Mouse (Mus musculus) heart, postnatal 0 days (tissue): Measurements from ENCODE around the gene P2rx1. TPM values are rescaled to one million over a fixed set of nuclear protein-coding genes. Genes with fewer than 3 reads are reported as not detected.
A peak's percentile ranks its signal among the peaks of the same experiment; 100 is the strongest.

Experiments
- ATAC-seq: fragments of 200-750 bp; cut with Nextera tagmentation; 2 replicates; pipeline ENCODE4 v1.8.0; 2017; ENCODE audit warnings: low read depth, moderate number of reproducible peaks, moderate library complexity; ENCODE audit not compliant: insufficient read depth
- DNase-seq: peaks from one replicate; pipeline ENCODE4 v3.0.0-alpha.2; 2016; ENCODE audit warnings: low spot score
- H3K27ac ChIP-seq: fragments of 300-500 bp; sonication (generic); 2 replicates; pipeline ENCODE4 v1.5.1; 2014; ENCODE audit warnings: low read depth, mild to moderate bottlenecking
- H3K27me3 ChIP-seq: fragments of 300-500 bp; sonication (generic); 2 replicates; pipeline ENCODE4 v1.6.1; 2014; ENCODE audit warnings: low read length, mixed read lengths; ENCODE audit not compliant: control insufficient read depth, insufficient read depth
- H3K36me3 ChIP-seq: fragments of 300-500 bp; sonication (generic); replicated peaks from 2 replicates; pipeline ENCODE4 v1.6.1; 2014; ENCODE audit warnings: low read length, mixed read lengths; ENCODE audit not compliant: control insufficient read depth, insufficient read depth
- H3K4me1 ChIP-seq: fragments of 300-500 bp; sonication (generic); 2 replicates; pipeline ENCODE4 v1.6.1; 2014; ENCODE audit warnings: antibody characterized with exemption; ENCODE audit not compliant: control insufficient read depth, insufficient read depth
- H3K4me2 ChIP-seq: fragments of 300-500 bp; sonication (generic); 2 replicates; pipeline ENCODE4 v1.6.1; 2014; ENCODE audit warnings: low read depth, mild to moderate bottlenecking, low read length, moderate library complexity
- H3K4me3 ChIP-seq: fragments of 300-500 bp; sonication (generic); 2 replicates; pipeline ENCODE4 v1.5.1; 2014; ENCODE audit warnings: low read depth, low read length
- H3K9ac ChIP-seq: fragments of 300-500 bp; sonication (generic); replicated peaks from 2 replicates; pipeline ENCODE4 v1.6.1; 2014; ENCODE audit warnings: low read depth, low read length, mixed read lengths
- H3K9me3 ChIP-seq: fragments of 300-500 bp; sonication (generic); replicated peaks from 2 replicates; pipeline ENCODE4 v1.6.1; 2016; ENCODE audit warnings: low read length; ENCODE audit not compliant: control insufficient read depth
- CTCF ChIP-seq: IDR thresholded peaks from 2 replicates; pipeline ENCODE4 v1.5.1; 2016; ENCODE audit warnings: antibody characterized with exemption, control low read depth, low read depth
- EP300 ChIP-seq: IDR thresholded peaks from 2 replicates; pipeline ENCODE4 v1.6.1; 2016; ENCODE audit warnings: antibody characterized with exemption, low read depth
- WGBS: fragments of 180-500 bp; shearing (Covaris S2); extraction: QIAGEN DNeasy Blood & Tissue Kit; methylation state at CpG from one replicate; pipeline ENCODE4 v1.1.7; 2014; 5-methylcytosine and 5-hydroxymethylcytosine counted together
- polyA plus RNA-seq: library from polyadenylated mRNA; unstranded; fragments of >200 nt; fragmentation: Nextera tagmentation; extraction: Ambion mirVana; gene quantifications from 2 replicates; pipeline ENCODE4 v1.2.1, GENCODE M21; 2015
- total RNA-seq: library from RNA; depleted of rRNA; stranded (reverse); fragments of >200 nt; gene quantifications from 2 replicates; pipeline ENCODE4 v1.2.3, GENCODE M21; 2014; ENCODE audit warnings: low replicate concordance

P2rx1 gene
- total and polyA plus RNA-seq, 2 experiments from 2014 or later, result 0.71 to 24.8 TPM

DNA sequence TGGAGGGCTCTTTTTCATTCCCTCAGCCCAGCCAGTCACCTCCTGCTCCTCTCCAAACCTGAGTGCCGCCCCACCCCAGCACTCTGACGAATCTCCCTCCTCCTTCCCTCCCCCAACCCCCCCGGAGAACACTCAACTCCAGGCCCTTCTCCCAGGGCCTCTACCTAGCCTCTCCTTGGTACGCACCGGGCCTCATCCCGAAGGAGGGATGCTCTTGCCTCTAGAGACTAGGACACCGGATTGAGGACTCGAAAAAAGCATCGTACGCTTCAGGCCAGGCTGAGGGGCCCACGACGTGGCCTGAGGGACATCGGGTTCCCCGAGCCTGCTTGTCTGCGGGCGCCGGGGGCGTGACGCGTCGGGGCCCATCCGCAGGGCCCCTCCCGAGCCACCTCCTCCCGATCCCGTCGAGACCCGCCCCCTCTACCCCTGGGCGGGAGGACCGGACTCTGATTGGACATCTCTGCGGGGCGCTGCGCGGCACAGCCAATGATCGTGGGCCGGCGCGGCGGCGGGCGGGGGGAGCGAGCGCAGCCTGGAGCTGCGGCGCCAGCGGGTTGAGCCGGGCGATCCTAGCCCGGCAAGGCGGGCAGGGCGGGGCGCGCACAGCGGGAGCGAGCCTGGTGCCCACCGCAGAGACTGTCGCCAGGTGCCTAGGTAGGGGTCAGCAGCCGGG lies 19.7 kb downstream of the P2rx1 start, which contains the start of gene Camkk1:
Gene Camkk1, plus strand, starts transcription at position 538 of the 676 bp plus-strand sequence.
- no peaks in the 10 kb centered on the region for H3K9me3 ChIP-seq
- H3K4me2 ChIP-seq, result peak within 1 kb of the TSS; percentile 93
- H3K27ac ChIP-seq, result no peak within 1 kb of the TSS
- peak; percentile 94 for ATAC-seq
- peaks cover 4% of the 10 kb centered on the region for H3K4me1 ChIP-seq
- H3K4me3 ChIP-seq, result peak within 1 kb of the TSS; percentile 54
- H3K9ac ChIP-seq, result peak within 1 kb of the TSS; percentile 18
- H3K27me3 ChIP-seq, result peaks cover 29% of the 10 kb centered on the region
- no peaks in the 10 kb centered on the region for H3K36me3 ChIP-seq
- whole genome bisulfite sequencing, result under 1% methylated on average over 57 of the region's 57 CpGs
- peak; percentile 83 for DNase-seq
- TF ChIP-seq CTCF, result no peak
- no peak for TF ChIP-seq EP300

DNA sequence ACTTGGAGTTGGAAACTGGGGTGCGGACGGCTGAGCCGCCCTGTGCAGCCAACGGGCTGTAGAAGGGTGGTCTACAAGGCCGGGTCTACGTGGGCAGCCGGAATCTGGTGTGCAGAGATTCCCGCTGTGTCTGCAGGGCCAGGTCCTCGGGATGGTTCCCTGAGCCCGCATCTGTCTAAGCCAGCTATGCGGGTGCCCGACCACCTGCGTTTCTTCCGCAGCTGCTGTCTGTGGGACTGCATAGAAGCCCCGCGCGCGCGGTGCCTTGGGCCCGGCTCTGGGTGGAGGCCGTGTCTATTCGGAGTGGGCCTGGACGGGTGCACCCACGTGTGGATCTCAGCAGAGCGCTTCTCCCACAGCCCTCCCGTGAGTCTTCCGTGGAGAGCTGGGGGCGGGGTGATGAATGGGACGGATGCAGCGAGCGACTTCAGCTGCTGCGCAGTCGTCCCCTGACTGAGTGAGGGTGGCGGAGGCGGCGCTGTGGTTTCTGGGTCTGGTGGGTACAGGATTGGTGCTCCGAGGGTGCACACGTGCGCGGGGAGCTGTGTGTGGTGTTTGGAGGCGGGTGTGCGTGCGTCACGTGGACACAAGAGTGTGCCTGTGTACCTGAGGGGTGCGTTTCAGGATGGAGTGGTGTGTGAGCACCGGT lies 20.4 kb downstream of the P2rx1 start:
- Histone ChIP-seq H3K4me2 (peak overlapping the region; percentile 93), H3K4me1 (peaks cover 7% of the 10 kb centered on the region), H3K9me3 (no peaks in the 10 kb centered on the region), H3K9ac (peak overlapping the region; percentile 18), H3K27ac (no peak overlapping the region), H3K4me3 (peak overlapping the region; percentile 54), H3K36me3 (no peaks in the 10 kb centered on the region), H3K27me3 (peaks cover 29% of the 10 kb centered on the region)
- no peak for DNase-seq
- TF ChIP-seq EP300, result no peak
- TF ChIP-seq CTCF, result no peak
- under 1% methylated on average over 43 of the region's 46 CpGs for WGBS
- ATAC-seq, result peak; percentile 19; the same call in 1 of the 2 replicates

DNA sequence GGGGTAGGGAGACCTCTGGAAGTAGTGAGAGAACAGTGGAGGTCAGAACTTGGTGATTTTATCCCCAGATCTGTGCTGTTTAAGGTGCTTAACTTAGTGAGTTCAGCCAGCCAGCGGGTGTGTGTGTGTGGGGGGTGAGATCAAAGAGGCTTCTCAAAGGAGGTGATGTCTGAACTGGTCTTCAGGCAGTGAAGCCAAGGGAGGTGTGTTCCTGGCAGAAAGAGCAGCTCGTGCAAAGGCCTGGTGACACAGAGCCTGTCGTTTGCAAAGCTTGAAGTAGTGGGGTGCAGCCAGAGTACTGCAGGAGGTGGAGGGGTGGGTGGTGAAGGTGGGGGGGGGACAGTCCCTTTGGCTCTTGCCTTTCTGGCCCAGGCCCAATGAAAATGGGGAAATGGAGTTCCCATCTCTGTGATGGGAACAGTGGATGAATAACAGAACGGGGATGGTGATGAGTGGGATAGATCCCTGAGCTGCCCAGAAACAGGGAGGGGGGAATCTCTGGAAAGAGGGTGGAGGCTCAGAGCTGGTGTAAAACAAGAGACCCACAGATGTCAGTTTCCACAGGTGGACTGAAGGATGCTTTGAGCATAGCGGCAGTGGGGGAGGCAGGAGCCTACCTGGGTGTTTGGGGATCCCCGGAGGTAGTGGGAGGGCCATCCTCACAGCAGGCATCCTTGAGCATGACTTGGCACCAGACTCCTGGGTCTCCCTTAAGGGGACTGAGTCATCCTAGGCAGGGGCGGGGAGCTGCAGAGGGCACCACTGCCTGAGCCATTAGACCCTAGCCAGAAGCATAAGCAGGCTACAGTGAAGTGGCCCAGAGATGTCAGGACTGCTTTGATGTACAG lies 22.3 kb downstream of the P2rx1 start:
- TF ChIP-seq CTCF, result no peak
- TF ChIP-seq EP300, result no peak
- no peaks in the 10 kb centered on the region for H3K9me3 ChIP-seq
- no peak overlapping the region for H3K9ac ChIP-seq
- H3K27ac ChIP-seq, result no peak overlapping the region
- WGBS, result 60% methylated on average over 7 of the region's 7 CpGs
- DNase-seq (no peak), ATAC-seq (no peak)
- no peak overlapping the region for H3K4me3 ChIP-seq
- peaks cover 29% of the 10 kb centered on the region for H3K27me3 ChIP-seq
- H3K4me2 ChIP-seq, result no peak overlapping the region
- peaks cover 15% of the 10 kb centered on the region; the same call in 1 of the 2 replicates for H3K4me1 ChIP-seq
- no peaks in the 10 kb centered on the region for H3K36me3 ChIP-seq

DNA sequence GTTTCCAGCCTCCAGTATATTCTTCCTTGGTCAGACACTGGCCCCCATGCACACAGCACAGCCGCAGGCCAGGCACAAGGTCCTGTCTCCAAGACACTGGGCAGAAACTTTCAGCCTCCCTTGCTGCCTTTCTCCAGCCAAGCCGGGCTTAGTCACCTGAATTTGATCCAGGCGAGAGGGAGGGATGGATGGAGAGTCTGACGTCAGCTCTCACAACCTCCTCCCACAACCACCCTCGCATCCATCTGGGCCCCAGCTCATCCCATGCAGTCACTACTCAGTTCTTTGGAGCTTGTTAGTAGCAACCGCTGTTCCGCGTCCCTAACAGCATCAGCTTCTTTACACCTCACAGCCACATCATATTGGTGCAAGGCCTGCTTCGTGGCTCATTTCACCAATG lies 24.2 kb downstream of the P2rx1 start:
- no peak overlapping the region for H3K9ac ChIP-seq
- TF ChIP-seq EP300 (no peak), CTCF (no peak)
- no peak overlapping the region for H3K27ac ChIP-seq
- no peaks in the 10 kb centered on the region for H3K9me3 ChIP-seq
- DNase-seq (no peak), ATAC-seq (no peak)
- peaks cover 15% of the 10 kb centered on the region; the same call in 1 of the 2 replicates for H3K4me1 ChIP-seq
- 59% methylated on average over 9 of the region's 9 CpGs for WGBS
- H3K36me3 ChIP-seq, result no peaks in the 10 kb centered on the region
- H3K4me2 ChIP-seq, result no peak overlapping the region
- peaks cover 27% of the 10 kb centered on the region for H3K27me3 ChIP-seq
- H3K4me3 ChIP-seq, result no peak overlapping the region

DNA sequence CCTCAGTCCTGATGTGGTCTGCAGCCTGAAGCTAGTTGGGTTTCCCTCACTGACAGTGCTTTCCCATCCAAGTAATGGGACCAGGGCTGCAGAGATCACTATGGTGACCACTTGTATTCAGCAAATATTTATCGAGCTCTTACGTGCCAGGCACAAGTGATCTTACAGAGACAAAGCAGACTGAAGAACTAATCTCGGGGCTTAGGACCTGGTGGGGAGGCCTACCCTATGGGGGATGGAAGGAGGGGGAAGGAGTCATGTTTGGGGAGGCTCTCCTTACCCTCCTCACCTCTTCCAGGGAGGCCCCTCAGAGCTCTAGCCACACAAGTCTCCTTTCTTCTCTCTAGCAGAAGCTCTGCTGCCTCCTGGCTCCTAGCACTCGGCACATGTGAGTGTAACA lies 24.9 kb downstream of the P2rx1 start:
- H3K27ac ChIP-seq, result peak overlapping the region; percentile 19; the same call in 1 of the 2 replicates
- 44% methylated on average over 4 of the region's 4 CpGs for WGBS
- H3K9ac ChIP-seq, result no peak overlapping the region
- H3K4me3 ChIP-seq, result no peak overlapping the region
- H3K9me3 ChIP-seq, result no peaks in the 10 kb centered on the region
- H3K27me3 ChIP-seq, result peaks cover 22% of the 10 kb centered on the region
- H3K36me3 ChIP-seq, result no peaks in the 10 kb centered on the region
- TF ChIP-seq CTCF (no peak), EP300 (no peak)
- H3K4me1 ChIP-seq, result peaks cover 15% of the 10 kb centered on the region; the same call in 1 of the 2 replicates
- H3K4me2 ChIP-seq, result no peak overlapping the region
- DNase-seq (no peak), ATAC-seq (no peak)
